Mouse (Mus musculus) A20 (cell line): Measurements from ENCODE around the gene Tnfsf15.

Source experiments
- DNase-seq: peaks from one replicate; pipeline ENCODE4 v3.0.0-alpha.2; 2011; ENCODE audit warnings: low read depth, low spot score

The Tnfsf15 gene

GRCm38 (mm10) chr4:63742763-63743371 is 2.0 kb downstream of the Tnfsf15 start:
- DNase-seq = no peak

- no peak for DNase-seq
These were observed 2.8 kb downstream of the Tnfsf15 start for GRCm38 (mm10) chr4:63742101-63742500.

GRCm38 (mm10) chr4:63740761-63741160 is 4.2 kb downstream of the Tnfsf15 start:
- DNase-seq = no peak

- DNase-seq = no peak
These were observed 4.9 kb downstream of the Tnfsf15 start for GRCm38 (mm10) chr4:63740001-63740400.

GRCm38 (mm10) chr4:63739524-63739923 is 5.4 kb downstream of the Tnfsf15 start:
- DNase-seq = no peak

GRCm38 (mm10) chr4:63738364-63738997 is 6.4 kb downstream of the Tnfsf15 start:
- no peak for DNase-seq

GRCm38 (mm10) chr4:63731299-63731698 is 13.6 kb downstream of the Tnfsf15 start:
- no peak for DNase-seq

GRCm38 (mm10) chr4:63726727-63727126 is 18.2 kb downstream of the Tnfsf15 start:
- no peak for DNase-seq

- no peak for DNase-seq
These were observed 18.9 kb downstream of the Tnfsf15 start for GRCm38 (mm10) chr4:63725981-63726380.

GRCm38 (mm10) chr4:63717922-63718643 is 26.8 kb downstream of the Tnfsf15 start:
- DNase-seq = no peak

GRCm38 (mm10) chr4:63711886-63712285 is 33.0 kb downstream of the Tnfsf15 start:
- DNase-seq = peak; percentile 53

GRCm38 (mm10) chr4:63710431-63711220 is 34.3 kb downstream of the Tnfsf15 start:
- DNase-seq = no peak

- no peak for DNase-seq
These were observed 38.5 kb downstream of the Tnfsf15 start for GRCm38 (mm10) chr4:63706279-63706971.

GRCm38 (mm10) chr4:63704232-63704631 is 40.7 kb downstream of the Tnfsf15 start:
- no peak for DNase-seq

GRCm38 (mm10) chr4:63703686-63704085 is 41.2 kb downstream of the Tnfsf15 start:
- DNase-seq = no peak

- no peak for DNase-seq
These were observed 42.8 kb downstream of the Tnfsf15 start for GRCm38 (mm10) chr4:63702006-63702704.

- no peak for DNase-seq
These were observed 45.2 kb downstream of the Tnfsf15 start for GRCm38 (mm10) chr4:63699749-63700148.

GRCm38 (mm10) chr4:63696921-63697320 is 48.0 kb downstream of the Tnfsf15 start:
- DNase-seq = no peak

GRCm38 (mm10) chr4:63692351-63692750 is 52.6 kb downstream of the Tnfsf15 start:
- no peak for DNase-seq

GRCm38 (mm10) chr4:63687429-63687828 is 57.5 kb downstream of the Tnfsf15 start:
- no peak for DNase-seq

GRCm38 (mm10) chr4:63686157-63686556 is 58.8 kb downstream of the Tnfsf15 start:
- DNase-seq = peak; percentile 51
